Mouse (Mus musculus) ovary, postnatal 14 days (tissue): ENCODE data around the gene Igsf8.

Experiments
- DNase-seq: peaks from one replicate; pipeline ENCODE4 v3.0.0; 2022; ENCODE audit warnings: low spot score

Igsf8 gene

GRCm38 (mm10) chr1:172274116-172274515, 12.7 kb downstream of the Igsf8 start:
- no peak for DNase-seq

- DNase-seq, result no peak
Measured at GRCm38 (mm10) chr1:172274547-172274946, 13.1 kb downstream of the Igsf8 start.

DNA sequence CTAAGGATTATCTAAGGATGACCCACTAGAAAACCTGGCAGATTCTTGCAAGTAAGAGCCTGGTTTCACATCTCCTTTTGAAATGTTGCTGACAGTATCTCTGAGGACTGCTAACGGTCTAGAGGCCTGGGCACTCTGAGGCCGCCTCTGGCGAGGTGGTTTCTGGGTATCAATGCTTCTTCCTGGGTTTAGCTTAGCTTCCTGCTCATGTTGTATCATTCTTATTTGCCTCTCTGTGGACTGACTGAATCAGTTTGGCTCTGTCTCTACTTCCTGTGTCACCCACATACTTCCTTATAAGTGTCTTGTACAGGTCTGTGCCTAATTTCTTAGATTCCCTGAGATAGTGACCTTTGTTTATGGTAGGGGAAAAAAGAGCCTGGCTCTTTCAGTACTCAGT, 15.7 kb downstream of the Igsf8 start:
- no peak for DNase-seq

DNA sequence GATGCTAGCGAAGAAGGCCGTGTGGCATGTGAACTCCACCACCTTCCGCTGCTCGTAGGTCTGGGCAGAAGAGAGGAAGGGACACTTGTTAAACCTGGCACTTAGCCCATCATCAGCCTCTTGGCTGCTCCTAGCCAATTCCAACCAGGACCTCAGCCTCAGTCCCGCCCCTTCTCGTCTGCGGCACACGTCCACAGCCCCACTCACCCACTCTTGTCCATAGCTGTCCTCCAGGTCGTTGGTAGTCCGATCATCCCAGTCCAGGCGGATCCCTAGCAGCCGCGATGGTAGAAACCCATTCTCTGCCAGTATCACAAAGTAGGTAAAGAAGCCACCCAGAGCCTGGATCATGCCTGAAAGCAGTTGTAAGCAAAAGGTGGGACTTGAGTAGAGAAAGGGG, 16.9 kb downstream of the Igsf8 start:
- no peak for DNase-seq

DNA sequence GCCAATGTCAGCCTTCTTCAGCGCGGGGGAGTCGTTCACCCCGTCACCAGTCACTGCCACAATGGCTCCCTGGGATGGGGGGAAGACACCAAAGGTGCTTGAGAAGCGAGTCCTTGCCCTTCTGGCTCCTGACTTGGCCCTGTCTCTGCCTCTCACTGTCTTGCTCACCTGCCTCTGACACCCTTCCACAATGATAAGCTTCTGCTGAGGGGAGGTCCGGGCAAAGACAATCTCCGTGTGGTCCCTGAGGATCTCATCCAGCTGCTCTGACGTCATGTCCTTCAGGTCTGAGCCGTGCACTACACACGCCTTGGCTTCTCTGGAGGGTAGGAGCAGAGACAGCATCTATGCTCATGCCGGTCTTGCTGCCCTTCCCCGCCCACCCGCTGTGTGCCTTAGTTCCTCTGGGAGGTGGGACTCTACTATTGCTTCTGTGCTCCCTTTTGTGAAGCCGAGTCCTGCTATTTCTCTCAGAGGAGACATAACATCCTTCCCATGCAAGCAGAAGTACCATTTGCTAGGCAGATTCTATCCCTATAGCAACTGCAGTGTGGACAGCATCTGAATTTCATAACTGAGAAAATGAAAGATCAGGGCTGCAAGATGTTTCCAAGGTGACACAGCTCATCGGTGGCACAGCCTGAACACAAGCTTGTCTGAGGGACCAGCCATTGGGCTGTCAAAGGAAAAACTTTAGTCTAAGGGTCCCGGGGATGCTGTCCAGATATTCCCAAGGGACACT, 18.5 kb downstream of the Igsf8 start:
- no peak for DNase-seq

GRCm38 (mm10) chr1:172281522-172282254, 20.2 kb downstream of the Igsf8 start:
- no peak for DNase-seq

DNA sequence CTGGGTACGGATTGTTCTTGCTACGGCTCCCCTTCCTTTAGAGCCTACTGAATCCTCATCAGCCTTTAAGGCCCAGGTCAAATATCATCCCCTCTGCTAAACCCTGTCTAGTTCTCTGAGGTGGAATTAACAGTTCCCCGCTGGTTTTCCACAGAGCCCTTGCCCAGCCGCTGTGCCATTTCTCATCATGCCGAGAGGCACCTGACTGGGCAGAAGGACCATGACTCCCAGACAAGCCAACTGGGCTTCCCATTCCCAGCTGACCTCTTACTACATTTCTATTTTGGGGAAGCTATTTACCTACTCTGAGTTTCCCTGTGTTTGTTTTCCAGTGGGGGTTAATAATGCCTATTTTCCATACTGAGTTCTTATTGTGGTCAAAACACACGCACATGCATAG, 21.6 kb downstream of the Igsf8 start:
- DNase-seq, result no peak

- no peak for DNase-seq
Measured at GRCm38 (mm10) chr1:172284221-172284620, 22.8 kb downstream of the Igsf8 start.

DNA sequence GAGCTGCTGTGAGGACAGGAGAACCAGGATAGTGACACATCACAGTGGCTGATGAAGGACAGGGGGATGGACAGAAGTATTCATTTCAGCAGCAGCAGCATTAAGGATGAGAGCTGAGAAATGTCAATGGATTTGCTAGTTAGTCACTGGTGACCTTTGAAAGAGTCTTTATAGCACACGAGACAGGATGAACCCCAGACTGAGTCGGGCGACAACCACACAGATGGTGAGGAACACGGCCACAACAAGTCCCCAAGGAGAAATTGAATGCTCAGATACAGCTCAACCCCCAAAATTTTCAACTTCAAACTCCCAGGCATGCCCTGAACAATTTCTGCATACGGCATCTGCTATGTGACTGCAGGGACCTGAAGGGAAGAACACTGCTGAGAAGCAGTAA, 25.3 kb downstream of the Igsf8 start:
- no peak for DNase-seq

GRCm38 (mm10) chr1:172288900-172289616, 27.6 kb downstream of the Igsf8 start:
- no peak for DNase-seq

GRCm38 (mm10) chr1:172289617-172289946, 28.1 kb downstream of the Igsf8 start:
- no peak for DNase-seq

- no peak for DNase-seq
Measured at GRCm38 (mm10) chr1:172292880-172293279, 31.4 kb downstream of the Igsf8 start.

DNA sequence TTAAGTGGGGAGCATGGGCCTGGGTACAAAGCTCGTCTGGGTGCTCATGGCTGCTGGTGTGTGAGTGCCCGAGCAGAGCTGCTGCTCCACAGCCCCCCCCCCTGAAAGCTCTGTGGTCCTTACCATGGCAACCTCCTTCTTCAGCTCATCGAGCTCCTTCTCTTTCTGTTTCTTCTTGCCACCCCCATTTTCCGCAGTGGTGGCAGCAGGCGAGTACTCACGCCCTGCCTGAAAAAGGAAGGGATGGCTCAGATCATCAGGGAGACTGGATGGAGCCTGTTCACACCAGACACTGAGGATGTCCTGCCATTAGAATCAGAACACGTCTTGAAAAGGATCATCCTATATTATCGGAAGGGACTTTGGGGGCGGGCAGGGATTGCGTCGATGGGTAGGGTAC, 32.0 kb downstream of the Igsf8 start:
- DNase-seq, result no peak

GRCm38 (mm10) chr1:172295751-172296197, 34.3 kb downstream of the Igsf8 start:
- peak; percentile 35 for DNase-seq

GRCm38 (mm10) chr1:172296816-172297510, 35.5 kb downstream of the Igsf8 start:
- peak; percentile 17 for DNase-seq

DNA sequence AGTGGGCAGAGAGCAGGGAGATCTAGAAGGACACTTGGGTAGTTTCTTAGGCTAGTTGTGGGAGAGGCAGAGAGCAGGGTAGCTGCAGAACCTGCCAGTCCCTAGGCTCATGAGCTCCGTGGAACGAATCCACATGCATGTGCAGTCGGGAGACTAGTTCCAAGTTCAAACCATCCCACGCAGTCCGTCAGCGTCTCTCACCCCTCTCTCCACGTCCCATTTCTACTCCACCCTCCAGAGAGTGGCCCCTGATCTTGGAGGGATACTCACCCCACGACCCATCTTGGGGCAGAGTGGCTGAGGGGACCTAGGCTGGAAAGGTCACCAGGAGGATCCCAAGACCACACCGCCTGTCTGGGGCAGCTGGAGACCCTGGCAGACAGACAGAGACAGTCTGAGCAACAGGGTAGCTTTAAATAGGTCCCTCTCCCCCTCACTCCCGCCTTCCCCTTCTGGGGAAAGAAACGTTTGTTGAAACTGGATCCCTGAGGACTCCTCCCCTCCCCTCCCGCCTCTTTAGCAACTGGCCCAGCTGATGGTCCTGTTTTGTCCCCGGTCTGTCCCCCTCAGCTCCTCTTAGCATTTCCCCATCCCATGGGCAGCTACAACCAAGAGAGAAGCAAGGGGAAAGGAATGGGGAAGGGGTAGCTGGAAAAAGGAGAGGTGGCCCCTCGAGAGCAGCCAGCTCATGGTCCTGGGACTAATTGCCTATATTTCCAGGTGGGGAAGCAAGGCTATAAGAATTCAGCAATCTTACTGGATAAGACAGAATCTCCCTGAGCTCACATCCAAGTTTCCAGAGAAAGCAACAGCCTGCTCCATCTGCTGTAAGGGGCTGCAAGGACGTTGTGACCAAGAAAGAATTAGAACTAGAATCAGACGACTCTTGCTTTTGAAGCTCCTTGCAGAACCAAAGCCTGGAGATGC, 36.4 kb downstream of the Igsf8 start, which contains the start of gene Atp1a2:
TSS of gene Atp1a2 (minus strand) at position 454 of the 927 bp plus-strand sequence.
- DNase-seq, result peak; percentile 53

DNA sequence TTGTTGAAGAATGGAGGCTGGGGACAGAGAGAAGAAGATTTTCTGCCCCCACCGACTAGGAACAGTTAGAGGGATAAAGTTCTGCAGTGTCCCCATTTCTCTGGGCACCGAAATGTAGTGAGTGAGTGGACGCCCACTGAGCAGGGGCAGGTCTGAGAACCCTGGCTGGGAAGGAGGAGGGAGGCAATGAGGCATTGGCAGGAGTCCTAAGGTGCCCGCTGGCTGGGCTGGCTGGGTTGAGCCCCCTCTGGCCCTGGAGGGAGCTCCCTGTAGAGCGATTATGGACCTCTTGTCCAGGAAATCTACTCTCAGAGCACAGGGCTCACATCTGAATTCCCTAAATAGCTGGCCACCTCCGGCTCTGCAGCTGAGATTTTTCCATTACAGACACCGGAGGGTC, 38.1 kb downstream of the Igsf8 start:
- no peak for DNase-seq

GRCm38 (mm10) chr1:172300247-172300646, 38.8 kb downstream of the Igsf8 start:
- DNase-seq, result no peak

- DNase-seq, result no peak
Measured at GRCm38 (mm10) chr1:172301180-172301579, 39.7 kb downstream of the Igsf8 start.

- no peak for DNase-seq
Measured at GRCm38 (mm10) chr1:172302311-172302710, 40.9 kb downstream of the Igsf8 start.

DNA sequence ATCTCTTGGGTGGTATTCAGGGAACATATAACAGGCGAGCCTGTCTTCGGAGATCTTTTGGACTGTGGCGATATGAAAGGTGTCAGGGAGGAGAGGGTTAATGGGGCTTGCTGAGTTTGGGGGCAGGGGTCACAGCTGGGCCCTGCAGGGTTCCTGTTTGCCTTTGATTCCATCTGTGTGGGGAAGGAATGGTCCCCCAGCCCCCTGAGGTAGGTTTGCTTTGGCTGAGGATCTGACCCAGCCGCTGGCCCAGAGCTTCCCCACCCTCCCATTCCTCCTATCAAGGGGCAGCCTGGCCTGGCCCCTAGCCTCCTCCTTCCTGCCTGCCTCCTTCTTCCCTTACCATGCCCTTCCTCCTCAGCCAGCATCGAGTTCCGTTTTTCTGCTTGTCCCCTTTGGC, 41.4 kb downstream of the Igsf8 start:
- DNase-seq, result no peak
